Mouse (Mus musculus) c-Kit-positive CD71-negative TER-119-negative erythroid progenitor cells, embryonic 14.5 days (primary cell): ENCODE results near the gene Ttc6.

Source experiments
- DNase-seq: peaks from one replicate; pipeline ENCODE4 v3.0.0-alpha.2; 2013; ENCODE audit warnings: low read depth

Gene Ttc6

DNA sequence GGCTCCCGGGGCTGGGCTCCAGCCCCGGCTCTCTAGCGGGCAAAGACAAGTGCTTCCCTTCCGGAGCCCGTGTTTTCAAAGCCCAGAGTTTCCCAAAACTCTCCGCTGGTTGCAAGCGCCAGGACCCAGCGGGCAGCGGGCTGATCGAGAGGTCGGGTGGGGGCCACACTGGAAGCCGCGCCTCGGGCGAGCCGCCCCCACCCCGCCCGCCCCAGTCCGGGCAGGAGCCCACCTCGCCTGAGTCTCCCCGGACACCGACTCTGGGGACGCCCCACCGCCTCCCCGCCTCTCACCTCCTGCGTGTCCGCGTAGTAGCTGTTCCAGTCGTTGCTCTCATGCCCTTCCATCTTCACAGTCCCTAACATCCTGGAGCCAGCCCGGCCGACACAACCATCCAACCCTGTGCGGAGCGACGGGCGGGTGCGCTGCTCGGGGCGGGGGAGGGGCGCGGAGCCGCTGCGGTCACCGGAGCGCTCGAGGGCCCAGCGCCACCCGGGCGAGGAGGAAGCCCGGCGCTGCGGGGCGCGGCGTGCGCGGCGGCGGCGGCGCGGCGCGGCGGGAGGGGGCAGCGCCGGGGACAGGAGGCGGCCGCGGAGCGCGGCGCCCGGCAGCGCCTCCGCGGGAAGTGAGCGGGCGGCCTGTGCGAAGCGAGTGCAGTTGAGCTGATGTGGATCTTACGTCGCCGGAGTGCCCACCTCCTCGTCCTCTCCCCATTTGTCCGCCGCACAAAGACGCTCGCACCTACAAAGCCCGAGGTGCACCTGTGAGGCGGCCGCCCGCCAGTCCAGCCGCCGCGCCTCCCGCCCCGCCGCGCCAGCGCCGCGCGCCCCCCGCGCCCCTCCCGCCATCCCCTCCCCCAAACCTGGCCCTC, 18.3 kb upstream of the Ttc6 start:
- no peak for DNase-seq

DNA sequence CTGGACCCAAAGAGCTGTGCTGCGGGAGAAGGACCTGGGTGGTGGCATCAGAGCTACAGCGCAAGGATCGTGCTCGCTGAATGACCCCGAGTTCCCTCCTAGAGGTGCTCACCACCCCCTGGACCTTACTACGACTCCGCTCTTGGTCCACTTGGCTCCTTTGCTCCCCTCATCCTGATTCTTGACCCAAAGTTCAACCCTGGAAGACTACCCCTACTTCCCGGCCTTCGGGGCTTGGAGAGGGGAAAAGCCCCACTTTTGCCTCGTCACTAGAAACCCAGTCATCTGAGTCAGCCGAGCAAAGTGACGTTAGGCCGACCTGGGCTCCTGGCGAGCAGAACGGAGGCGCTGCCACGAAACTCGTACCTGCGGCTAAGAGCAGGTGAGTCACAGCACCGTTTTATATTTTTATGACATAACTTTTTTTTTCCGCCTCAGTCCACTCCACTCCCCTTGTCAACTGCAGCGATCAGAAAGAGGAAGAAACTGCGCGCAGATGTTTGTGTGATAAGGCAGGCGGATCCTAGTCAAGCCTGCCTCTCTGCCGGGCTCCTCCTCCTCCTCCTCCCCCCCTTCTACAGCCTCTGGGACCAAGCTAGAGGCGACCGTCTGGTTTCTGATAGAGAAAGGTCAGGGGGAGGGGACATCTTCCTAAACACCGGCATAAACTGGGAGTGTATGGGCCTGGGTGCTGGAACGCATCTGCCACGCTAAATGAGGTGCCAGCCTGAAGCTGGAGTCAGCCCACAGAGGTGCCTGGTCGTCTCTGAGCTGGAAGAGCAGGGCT, 17.3 kb upstream of the Ttc6 start, which contains the start of gene Foxa1:
Gene Foxa1, minus strand, starts transcription at position 502 of the 787 bp plus-strand sequence.
- DNase-seq, result no peak

DNA sequence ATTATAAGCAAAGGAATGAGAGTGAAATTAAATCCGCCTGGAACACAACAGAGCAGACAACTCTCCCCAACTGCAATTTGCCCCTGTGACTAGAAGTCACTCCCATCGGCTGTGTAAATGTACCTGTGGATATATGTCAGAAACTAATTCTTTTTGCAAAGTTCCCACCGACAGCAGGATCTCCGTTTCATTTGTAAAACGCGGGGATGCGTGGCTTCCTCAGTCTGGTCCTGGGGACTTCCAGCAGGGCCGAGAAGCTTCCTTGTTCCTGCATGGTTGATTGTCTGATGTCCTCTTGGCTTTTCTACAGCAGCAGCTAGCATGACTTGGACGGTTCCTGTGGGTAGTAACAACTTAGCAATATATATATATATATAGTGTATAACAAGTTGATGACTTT, 16.0 kb upstream of the Ttc6 start:
- DNase-seq, result no peak

DNA sequence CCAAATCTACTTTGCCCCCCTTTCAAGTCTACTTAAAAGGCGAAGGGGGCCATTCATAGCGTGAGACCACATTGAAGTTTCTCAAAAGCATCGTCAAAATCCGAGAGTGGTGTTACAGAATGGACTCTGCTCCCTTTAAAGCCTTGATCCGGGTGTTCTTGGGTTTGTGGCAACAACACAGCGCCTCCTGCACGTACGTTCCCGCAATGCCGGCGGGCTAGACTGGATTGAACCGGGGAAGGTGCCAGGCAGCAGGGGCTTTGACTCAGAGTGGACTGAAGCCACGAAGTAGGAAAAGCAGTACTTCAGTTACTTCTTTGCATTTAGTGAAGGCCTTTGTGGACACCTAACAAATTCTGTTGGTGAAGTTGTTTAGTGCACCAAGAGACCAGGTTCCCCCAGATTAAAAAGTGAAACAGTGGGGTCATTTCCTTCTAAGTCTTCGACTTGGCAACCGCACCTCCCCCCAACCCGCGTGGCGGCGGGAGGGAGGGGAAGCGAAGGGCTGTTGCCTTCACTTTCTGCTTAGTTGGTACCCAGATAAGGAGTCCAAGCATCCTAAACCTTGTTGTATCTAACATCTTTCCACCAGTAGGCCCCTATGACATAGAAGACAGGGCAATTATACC, 15.4 kb upstream of the Ttc6 start:
- DNase-seq, result no peak

DNA sequence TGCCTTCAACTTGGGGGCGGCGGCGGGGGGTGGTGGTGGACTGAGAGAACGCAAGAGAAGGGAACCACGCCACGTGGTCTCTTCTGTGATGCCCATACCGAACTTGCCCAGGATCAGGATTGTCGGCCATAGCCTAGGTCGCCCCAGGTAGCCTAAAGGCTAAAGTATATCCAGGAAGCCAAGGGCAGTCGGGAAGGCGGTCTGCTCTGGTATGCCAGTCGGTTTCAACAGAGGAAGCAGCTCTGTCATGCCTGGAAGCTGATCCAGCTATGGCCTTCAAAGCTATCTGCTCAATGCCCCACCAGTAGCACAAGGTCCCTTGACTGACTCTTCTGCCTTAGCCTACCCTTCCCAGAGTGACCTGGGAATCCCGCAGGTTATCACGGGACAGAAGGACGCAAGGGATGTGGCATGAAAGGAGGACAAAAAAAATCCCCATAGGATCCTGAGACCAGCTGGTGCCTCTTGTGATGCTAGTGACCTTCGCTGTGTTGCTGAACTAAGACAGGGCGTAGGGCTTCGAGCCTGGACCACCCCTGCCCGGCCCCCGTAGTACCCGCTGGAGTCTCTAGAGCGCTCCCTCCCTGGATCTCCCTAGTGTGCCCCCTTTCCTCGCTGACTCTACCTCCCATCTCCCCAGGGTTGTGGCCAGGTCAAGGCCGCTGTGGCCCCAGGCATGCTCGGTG, 14.8 kb upstream of the Ttc6 start:
- no peak for DNase-seq

DNA sequence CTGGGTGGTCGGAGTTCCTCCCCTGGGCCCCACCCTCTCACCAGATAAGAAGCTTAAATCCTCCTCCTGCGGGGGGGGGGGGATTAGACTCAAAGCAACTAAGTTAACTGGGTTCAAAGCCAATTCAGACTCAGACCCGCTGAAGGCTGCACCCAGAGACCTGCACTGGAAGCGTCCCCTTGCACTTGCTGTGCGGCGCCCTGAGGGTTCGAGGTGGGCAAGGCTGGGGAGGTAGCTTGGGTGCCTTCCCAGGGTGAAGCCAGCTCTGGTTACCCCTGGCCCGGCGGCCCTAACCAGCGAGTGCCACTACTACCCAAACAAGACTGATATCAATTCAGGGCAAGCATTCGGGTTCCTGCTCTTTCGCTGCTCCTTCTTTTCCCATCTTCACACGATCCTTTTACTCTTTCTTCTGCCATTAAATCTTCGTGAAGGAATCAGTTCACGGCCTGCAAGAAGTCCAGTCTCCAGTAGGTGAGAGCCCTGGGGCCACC, 14.2 kb upstream of the Ttc6 start:
- no peak for DNase-seq

DNA sequence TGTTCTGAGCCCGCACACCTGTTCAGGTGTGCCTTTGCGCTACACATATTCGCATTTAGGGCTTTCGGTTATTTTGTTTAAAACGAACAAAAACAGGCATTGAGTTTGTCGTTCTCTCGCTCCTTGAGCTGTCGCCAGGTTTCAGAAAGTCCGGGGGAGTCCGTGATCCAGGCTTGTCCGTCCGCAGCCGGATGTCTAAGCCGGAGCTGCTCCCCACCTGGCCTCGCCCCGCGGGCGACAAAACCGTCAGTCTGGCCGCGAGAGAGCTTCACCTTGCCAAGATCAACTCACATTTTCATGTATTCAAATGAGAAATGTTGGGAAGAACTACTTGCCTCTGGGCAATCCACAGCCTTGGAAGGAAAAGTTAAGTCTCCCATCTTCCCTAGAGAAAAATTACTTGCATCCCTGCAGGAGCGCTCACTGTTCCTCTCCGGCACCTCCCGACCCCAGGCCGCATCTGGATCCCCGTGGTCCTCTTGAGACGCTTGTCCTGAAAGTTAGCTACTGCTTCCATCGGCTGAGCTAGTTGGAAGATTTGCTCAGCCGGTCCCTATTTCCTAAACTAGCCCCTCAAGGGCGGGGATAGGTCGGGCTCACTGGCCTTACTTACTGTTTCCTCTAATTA, 13.6 kb upstream of the Ttc6 start:
- no peak for DNase-seq

DNA sequence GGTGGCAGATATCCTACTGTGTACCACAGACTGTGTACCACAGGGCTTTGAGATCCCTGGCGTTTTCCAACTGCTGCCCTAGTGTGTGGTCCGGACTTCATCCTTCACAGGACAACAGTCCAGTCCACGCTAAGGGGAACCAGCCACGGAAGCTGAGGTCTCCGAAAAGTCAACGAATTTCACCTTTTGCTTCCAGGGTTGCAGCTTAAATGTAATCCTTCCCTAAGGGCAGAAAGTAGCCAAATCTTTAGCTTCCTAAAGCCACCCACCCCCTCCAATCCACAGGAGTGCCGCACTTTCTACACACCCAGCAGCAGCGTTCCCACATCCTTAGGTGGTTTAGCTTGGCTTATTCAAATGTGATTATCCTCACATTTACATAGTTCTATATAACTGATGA, 13.0 kb upstream of the Ttc6 start:
- no peak for DNase-seq

DNA sequence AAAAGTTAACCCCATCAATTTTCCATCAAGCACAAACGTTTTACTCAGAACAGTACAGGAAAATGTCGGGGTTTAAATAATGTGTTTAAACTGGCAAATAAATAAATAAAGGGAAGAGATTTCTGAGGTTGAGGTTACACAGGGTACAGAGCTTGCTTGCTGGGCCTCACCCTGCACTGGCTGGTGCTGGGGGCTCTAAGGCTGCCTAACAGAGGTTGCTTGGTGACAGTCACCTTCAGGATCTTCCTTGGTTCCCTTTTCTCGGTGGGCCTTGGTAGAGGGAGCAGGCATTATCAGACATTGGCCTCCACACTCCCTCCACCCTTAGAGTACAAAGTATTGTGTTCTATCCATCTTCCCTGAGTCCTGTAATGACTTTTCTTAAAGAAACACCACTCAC, 11.6 kb upstream of the Ttc6 start:
- no peak for DNase-seq

DNA sequence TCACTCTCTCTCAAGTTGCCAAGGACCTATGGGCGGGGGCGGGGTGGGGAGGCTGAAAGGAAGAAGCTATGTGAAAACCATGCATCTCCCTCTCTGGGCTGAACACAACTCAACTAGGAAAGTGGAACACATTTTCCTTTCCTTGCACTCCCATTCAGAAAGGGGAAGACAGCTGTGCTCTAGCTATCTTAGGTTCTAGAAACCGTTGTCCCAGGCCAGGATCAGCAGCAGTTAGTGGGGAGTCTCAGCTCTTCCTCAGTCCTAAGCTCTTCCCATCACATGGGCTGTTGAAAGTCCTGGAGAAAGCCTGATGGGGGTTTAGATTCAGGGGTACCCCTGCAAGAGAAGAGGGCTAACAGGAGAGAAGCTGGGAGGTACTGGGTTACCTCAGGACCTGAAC, 9.8 kb upstream of the Ttc6 start:
- DNase-seq, result no peak

DNA sequence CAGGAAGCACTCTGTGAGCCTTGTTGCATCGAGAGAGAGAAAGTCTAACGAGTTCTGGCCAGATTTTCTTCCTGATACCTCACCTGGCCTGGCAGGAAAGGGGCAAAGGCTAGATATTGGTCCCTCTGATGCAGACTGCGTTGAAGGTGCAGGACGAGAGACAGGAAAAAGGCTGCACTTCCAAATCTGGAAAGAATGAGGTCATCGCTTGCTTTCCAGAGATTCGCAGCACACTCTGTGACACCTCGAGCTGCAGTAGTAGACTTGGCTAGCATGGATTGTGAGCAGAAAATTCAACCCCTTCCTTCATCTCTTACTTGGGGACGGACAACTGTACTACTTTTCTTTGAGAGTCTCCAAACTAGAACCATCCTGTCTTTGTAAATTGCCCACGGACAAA, 7.9 kb downstream of the Ttc6 start:
- DNase-seq, result no peak

DNA sequence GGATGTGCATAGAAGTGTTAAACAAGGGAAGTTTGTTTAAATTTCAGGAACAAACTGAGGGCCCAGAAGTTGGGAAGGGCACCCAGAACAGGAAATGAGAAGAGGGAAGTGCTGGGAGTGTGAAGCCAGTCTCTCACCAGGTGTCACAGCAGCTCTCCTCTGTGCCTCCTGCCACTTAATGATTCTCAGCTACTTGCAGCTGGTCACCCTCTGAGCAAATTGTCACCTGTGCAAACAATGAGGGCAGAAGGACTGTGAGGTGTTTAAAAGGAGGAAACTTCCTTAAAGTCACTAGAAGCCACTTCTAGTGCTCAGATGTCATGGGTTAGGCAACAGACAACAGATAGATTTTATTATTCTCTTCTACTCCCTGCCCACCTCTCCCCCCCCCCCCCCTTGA, 8.5 kb downstream of the Ttc6 start:
- no peak for DNase-seq

DNA sequence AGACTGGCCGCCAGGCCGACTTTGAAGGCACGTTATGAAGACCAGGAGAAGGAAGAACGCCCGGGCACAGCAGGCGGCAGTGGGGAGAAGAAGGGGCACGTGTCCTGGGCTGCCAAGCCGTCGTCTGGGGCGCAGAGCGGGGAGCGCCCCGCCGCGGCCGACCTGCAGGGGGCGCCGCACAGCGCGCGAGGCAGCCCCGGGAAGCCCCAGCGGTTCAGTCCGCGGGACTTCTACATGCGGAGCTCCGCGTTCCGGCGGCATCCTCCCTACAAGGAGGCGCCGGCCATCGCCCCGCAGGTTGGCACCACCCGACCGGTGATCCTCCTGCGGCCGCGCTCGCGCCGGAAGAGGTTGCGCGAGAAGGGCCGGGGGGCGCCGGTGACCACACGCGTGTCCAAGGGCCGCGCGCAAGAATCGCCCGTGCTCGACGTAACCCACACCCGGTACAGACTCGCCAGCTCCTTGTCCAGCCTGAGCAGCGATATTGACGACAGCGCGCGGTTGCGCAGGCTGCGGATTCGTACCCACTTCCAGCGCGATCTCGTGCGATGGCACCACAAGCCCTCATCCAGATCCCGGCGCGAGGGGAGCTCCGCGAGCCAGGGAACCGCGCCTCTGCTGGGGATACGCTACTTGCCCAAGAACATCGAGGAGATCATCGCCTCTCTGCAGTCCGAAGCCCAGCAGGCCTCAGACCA, 12.2 kb downstream of the Ttc6 start:
- no peak for DNase-seq

DNA sequence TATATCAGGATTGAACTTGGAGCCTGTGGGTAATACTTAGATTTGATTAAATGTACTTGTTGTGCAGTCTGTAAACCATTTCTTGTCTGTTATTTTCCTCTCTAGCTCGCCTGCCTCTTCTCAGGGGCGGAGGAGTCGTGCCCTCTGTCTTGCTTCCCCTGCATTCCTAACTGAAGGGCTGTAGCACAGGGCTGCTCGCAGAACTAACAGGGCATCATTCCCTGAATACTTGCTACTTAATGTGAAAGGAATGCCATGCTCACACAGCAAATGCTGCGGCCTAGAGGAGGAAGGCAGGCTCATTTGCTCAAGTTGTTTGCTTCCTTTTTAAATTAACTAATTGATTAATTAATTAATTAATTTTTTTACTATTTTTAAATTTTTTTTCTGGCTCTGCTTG, 43.7 kb downstream of the Ttc6 start:
- DNase-seq, result no peak

DNA sequence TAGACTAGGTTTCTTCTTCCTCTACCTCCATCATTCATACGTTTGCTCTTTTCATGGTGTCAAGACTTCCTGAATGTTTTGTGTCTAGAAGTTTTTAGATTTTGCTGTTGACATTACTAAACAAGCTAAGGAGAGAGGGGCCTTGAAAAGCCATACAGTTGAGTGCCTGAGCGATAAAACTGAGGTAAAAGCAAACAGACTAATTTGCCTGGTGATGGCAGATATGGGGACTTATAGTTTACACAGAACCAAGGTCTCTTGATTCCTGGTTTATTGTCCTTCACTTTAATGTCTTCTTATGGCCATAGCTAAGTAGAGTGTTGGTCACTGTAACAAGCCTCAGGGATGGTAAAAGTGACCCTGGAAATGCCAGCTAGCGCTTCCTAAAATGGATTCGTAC, 51.2 kb downstream of the Ttc6 start:
- DNase-seq, result no peak

DNA sequence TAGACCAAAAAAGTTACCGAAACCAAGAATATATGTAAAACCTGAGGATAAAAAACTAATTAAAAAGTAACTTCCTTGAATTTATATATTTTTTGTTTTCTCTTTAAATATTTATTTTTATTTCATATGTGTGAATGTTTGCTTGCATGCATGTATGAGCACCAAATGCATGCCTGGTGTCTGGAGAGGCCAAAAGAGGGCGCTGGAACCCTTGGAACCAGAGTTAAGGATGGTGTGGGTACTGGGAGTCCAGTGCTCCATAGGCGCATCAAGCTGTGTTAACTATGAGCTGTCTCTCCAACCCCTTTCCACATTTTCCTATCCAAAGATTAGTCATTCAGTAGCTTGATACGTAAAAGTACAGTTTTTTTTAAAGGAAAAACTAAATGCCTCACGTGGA, 58.1 kb downstream of the Ttc6 start:
- DNase-seq, result no peak

DNA sequence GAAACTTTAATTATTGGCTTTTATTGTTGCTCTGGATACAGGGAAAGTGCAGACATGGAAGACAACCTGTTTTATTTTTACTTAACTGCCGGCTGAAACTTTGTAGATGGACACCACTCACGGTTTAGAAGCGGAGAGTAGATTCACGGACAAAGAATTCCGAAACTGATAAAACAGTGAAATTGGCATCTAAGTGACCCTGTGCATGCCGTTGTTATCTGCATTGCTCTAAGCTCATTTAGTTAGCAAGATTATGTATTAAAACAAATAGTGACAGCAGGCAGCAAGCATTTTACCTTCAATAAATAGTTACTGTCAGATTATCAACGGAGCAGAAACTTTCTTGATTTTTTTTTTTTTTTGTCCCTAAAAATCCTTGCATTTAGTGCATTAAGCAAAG, 59.4 kb downstream of the Ttc6 start:
- DNase-seq, result no peak

DNA sequence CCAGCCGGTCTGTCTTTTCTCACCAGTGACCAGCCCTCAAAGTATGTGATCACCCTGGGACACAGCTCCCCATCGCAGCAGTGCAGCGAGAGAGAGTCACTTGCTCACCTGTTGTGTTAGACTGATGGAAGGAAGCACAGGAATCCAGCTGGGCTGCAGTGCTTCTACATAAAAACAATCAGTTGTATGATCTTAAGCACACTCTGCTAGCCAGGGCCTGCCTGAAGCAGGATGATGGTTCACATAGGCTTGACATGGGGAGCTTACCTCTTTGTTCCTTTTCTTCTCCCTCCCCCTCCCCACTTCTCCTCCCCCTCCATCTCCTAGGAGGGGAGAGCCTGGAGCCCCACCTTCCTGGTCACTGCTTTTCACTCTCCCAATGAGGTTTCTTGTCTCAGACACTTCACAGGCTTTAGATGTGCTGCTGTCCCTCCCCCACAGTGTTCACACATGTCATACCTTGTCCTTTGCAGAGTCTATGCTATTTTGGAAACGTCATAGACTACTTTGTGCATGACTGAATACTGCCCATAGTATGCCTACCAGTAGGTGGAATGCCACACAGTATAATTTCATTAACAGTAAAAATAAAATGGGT, 60.2 kb downstream of the Ttc6 start:
- no peak for DNase-seq

DNA sequence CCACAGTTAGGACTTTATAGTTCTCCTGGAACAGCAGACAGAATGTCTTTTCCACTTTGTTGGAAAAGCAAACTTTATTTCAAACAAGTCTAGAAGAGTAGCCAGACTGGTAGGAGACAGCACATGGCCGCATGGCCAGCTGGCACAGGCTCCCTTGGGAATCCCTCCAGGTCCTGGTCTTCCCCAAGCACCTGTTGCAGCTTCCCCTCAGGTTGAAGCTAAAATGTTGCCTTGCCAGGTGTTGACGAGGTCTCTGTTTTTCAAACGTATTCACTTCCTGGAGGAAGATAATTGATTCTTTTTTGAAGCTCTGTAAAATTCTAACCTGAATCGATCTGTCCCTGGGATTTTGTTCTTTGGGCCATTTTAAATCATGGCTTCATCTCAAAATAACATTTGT, 86.1 kb downstream of the Ttc6 start:
- no peak for DNase-seq

DNA sequence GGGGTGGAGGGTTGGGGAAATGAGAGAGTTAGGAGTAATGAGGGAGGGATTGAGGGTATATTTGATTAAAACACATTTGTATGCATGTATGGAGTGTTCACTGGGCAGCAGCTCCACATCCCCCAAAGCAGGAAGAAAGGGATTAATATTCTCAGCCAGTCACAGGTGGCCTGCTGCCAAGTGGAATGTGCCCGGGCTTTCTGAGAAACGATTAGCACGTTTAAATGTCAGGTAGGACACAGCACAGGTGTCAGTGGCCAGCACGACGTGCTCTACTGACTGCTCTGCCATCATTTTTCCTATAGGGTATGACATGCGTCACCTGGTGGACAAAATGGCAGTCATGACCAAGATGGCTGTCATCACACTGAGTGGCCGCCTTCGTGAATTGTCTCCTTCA, 86.8 kb downstream of the Ttc6 start:
- no peak for DNase-seq
